ENCODE assay signal across 8 mouse cellular contexts in the genomic region with DNA sequence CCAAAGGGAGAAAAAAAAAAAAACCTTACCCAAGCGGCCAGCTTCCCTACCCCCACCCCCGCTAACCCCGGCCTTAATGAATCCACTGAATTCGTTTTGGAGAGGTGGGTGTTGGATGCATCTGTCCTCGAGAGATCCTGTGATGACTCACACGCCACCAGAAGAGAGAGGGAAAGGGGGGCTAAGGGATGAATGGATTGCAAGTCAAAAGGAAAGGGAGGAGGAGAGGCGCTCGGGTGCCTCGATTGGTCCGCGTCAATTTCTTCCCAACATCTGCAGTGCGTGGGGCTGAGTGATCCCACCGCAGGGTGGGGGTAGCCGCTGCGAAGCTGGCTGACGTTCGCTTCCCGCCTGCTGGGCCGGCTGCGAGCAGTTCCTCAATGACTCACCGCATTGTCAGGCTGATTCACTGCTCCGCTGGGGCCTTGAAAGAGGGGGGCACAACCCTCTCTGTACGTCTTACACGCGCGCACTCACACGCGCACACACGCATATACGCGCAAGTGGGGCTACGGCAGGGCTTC. TPM values are rescaled to one million over a fixed set of nuclear protein-coding genes. Genes with fewer than 3 reads are reported as not detected.
DNase-seq lines count a peak whose midpoint lies in the region; ATAC-seq lines count a peak whose summit lies in the region.

No protein-coding gene starts in this region.

- ATAC-seq in kidney, embryonic 14.5 days (ENCODE audit: low FRiP score, low TSS enrichment) = peak; percentile 76
- peak; percentile 66 for ATAC-seq in forebrain, embryonic 12.5 days (ENCODE audit: low FRiP score)

- peak overlapping the region; percentile 19 for H3K4me3 ChIP-seq in kidney, embryonic 14.5 days (ENCODE audit: low read length)
- peak overlapping the region; percentile 40 for H3K4me3 ChIP-seq in forebrain, embryonic 12.5 days (replicated peaks)

- H3K4me2 ChIP-seq in kidney, embryonic 14.5 days (replicated peaks; ENCODE audit: low read depth, low read length) = peak overlapping the region; percentile 49
- H3K4me2 ChIP-seq in forebrain, embryonic 12.5 days = peak overlapping the region; percentile 77

- no peak for DNase-seq in kidney, adult 8-10 months
- DNase-seq in brain, adult 2 months (ENCODE audit: low read depth, low spot score) = peak; percentile 96
- DNase-seq in heart, postnatal 25 days (ENCODE audit: low spot score) = peak; percentile 57
- DNase-seq in left cerebral cortex, adult 18-20 months (ENCODE audit: low spot score in 2 of 2) = peak; percentile 78 to 84
- DNase-seq in lung, postnatal 36 days = peak; percentile 52
- peak; percentile 86 to 89 for DNase-seq in right cerebral cortex, adult 2 months (ENCODE audit: low spot score in 2 of 2)

- no peaks in the 10 kb centered on the region for H3K36me3 ChIP-seq in kidney, embryonic 14.5 days (ENCODE audit: control insufficient read depth, insufficient read depth, low read length)
- H3K36me3 ChIP-seq in forebrain, embryonic 12.5 days (replicated peaks) = no peaks in the 10 kb centered on the region

- no peaks in the 10 kb centered on the region for H3K27me3 ChIP-seq in kidney, embryonic 14.5 days (ENCODE audit: control insufficient read depth, insufficient read depth, low read length)
- no peaks in the 10 kb centered on the region for H3K27me3 ChIP-seq in forebrain, embryonic 12.5 days

- H3K4me1 ChIP-seq in kidney, embryonic 14.5 days (ENCODE audit: control insufficient read depth, insufficient read depth, low read length) = peaks cover 5% of the 10 kb centered on the region; the same call in 1 of the 2 replicates
- H3K4me1 ChIP-seq in forebrain, embryonic 12.5 days = peaks cover 30% of the 10 kb centered on the region

- intact Hi-C loops in heart, postnatal 25 days (cut with DNase I) = loop anchor here (5.0 kb wide), 1 partner anchor 37 kb away; a partner anchor contains a TSS

- no peak overlapping the region for H3K27ac ChIP-seq in kidney, embryonic 14.5 days (ENCODE audit: low read depth, low read length)
- H3K27ac ChIP-seq in forebrain, embryonic 12.5 days = peak overlapping the region; percentile 69; the same call in 1 of the 2 replicates

- WGBS in kidney, embryonic 14.5 days = under 1% methylated on average over 32 of the region's 32 CpGs
- WGBS in forebrain, embryonic 12.5 days = 1% methylated on average over 32 of the region's 32 CpGs

- peak overlapping the region; percentile 32 for H3K9ac ChIP-seq in kidney, embryonic 14.5 days (ENCODE audit: low read depth, low read length)
- H3K9ac ChIP-seq in forebrain, embryonic 12.5 days = peak overlapping the region; percentile 57

- H3K9me3 ChIP-seq in kidney, embryonic 14.5 days (ENCODE audit: control insufficient read depth, low read length) = no peaks in the 10 kb centered on the region
- H3K9me3 ChIP-seq in forebrain, embryonic 12.5 days = no peaks in the 10 kb centered on the region

RNA-seq across cellular contexts. Expression of a gene that starts 3.7 kb away (rescaled TPM):
- 18.2 and 22.9 TPM in 2 replicates for polyA plus RNA-seq in kidney, embryonic 14.5 days (2014; fragmentation: Nextera tagmentation; extraction: Ambion mirVana)
- 18.5 and 19.4 TPM in 2 replicates for polyA plus RNA-seq in forebrain, embryonic 12.5 days (2016; fragmentation: Nextera tagmentation; extraction: Ambion mirVana)
- under 1 TPM; 0.10 to 0.39 TPM for total RNA-seq in heart, postnatal 25 days (2021)
- 1 to 10 TPM; 1.0 to 2.3 TPM for total RNA-seq in left cerebral cortex, adult 18-20 months (2021)

RNA-seq across cellular contexts. Expression of a gene that starts 15.0 kb away (rescaled TPM):
- polyA plus RNA-seq in kidney, embryonic 14.5 days (2014; fragmentation: Nextera tagmentation; extraction: Ambion mirVana) = 21.6 and 29.1 TPM in 2 replicates
- polyA plus RNA-seq in forebrain, embryonic 12.5 days (2016; fragmentation: Nextera tagmentation; extraction: Ambion mirVana) = 68.8 and 70.6 TPM in 2 replicates
- total RNA-seq in heart, postnatal 25 days (2021) = 100 to 1,000 TPM; 129 to 136 TPM
- 100 to 1,000 TPM; 298 to 303 TPM for total RNA-seq in left cerebral cortex, adult 18-20 months (2021)

RNA-seq across cellular contexts. Expression of a gene that starts 23.6 kb away (rescaled TPM):
- 0.09 TPM in 1 of 2 replicates, not detected in the other for polyA plus RNA-seq in kidney, embryonic 14.5 days (2014; fragmentation: Nextera tagmentation; extraction: Ambion mirVana)
- polyA plus RNA-seq in forebrain, embryonic 12.5 days (2016; fragmentation: Nextera tagmentation; extraction: Ambion mirVana) = not detected in 2 replicates
- total RNA-seq in heart, postnatal 25 days (2021) = under 1 TPM; 0.61 to 0.68 TPM
- 1 to 10 TPM; 2.2 to 2.9 TPM for total RNA-seq in left cerebral cortex, adult 18-20 months (2021)

RNA-seq across cellular contexts. Expression of a gene that starts 39.7 kb away (rescaled TPM):
- polyA plus RNA-seq in kidney, embryonic 14.5 days (2014; fragmentation: Nextera tagmentation; extraction: Ambion mirVana) = 41.6 and 54.2 TPM in 2 replicates
- 53.9 and 55.9 TPM in 2 replicates for polyA plus RNA-seq in forebrain, embryonic 12.5 days (2016; fragmentation: Nextera tagmentation; extraction: Ambion mirVana)
- total RNA-seq in heart, postnatal 25 days (2021) = 10 to 100 TPM; 20.7 to 23.3 TPM
- 10 to 100 TPM; 65.1 to 71.0 TPM for total RNA-seq in left cerebral cortex, adult 18-20 months (2021)

RNA-seq across cellular contexts. Expression of a gene that starts 51.4 kb away (rescaled TPM):
- polyA plus RNA-seq in kidney, embryonic 14.5 days (2014; fragmentation: Nextera tagmentation; extraction: Ambion mirVana) = 15.2 and 18.6 TPM in 2 replicates
- polyA plus RNA-seq in forebrain, embryonic 12.5 days (2016; fragmentation: Nextera tagmentation; extraction: Ambion mirVana) = 22.4 and 22.6 TPM in 2 replicates
- 10 to 100 TPM; 21.1 to 21.7 TPM for total RNA-seq in heart, postnatal 25 days (2021)
- total RNA-seq in left cerebral cortex, adult 18-20 months (2021) = 100 to 1,000 TPM; 224 to 230 TPM

Comparison
In these comparisons a context has a peak if more than half of its experiments do, and no peak if none do; other contexts are left out.
1. DNase-seq: peak in brain, adult 2 months (single experiment), heart, postnatal 25 days (single experiment), left cerebral cortex, adult 18-20 months (2 of 2), lung, postnatal 36 days (single experiment) and right cerebral cortex, adult 2 months (2 of 2); none in kidney, adult 8-10 months (0 of 2).